In the genomic region with DNA sequence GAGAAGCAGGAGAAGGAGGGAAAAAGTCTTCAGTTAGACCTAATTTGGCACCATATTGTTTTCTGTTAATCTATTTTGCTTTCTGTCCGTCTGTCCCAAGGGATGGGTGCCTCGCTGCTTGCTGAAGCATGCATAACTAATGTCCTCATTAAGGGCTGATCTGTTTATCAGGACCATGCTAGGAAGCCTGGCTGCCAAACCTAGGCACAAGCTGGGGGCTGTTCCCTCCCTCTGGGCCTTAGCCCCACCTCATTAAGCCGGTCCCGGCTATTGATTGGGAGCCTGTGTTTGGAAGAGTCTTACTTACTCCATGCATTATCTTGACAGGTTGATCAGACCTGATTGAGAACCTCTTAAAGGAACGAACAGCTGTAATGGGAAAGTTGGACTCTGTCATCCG, we compare ENCODE assay signal across 24 mouse cellular contexts.
DNase-seq lines count a peak whose midpoint lies in the region; ATAC-seq and TF ChIP-seq lines count a peak whose summit lies in the region.
"Had no signal": no experiment of that assay in that cellular context is flagged by ENCODE, and none has a peak within 500 bp of the region (broad histone marks: within the 10 kb centered on the region; RNA-seq: fewer than 3 reads in every experiment).

No protein-coding gene starts in this region.

- WGBS in midbrain, embryonic 13.5 days = 40% methylated on average over 6 of the region's 6 CpGs
- 36% methylated on average over 6 of the region's 6 CpGs for WGBS in midbrain, postnatal 0 days
- WGBS in hindbrain, embryonic 10.5 days = 70% methylated on average over 6 of the region's 6 CpGs
- WGBS in hindbrain, postnatal 0 days = 42% methylated on average over 6 of the region's 6 CpGs
- WGBS in stomach, postnatal 0 days = 37% methylated on average over 6 of the region's 6 CpGs

- H3K4me2 ChIP-seq in midbrain, embryonic 13.5 days (replicated peaks) = no peak overlapping the region
- H3K4me2 ChIP-seq in midbrain, postnatal 0 days (ENCODE audit: low read depth, low read length, poor library complexity, severe bottlenecking) = no peak overlapping the region
- H3K4me2 ChIP-seq in hindbrain, postnatal 0 days (ENCODE audit: low read depth, low read length) = no peak overlapping the region
- H3K4me2 ChIP-seq in stomach, postnatal 0 days (replicated peaks; ENCODE audit: low read depth) = no peak overlapping the region
- H3K4me2 ChIP-seq: forebrain, embryonic 15.5 days; heart, embryonic 15.5 days; intestine, embryonic 15.5 days; kidney, embryonic 15.5 days had no signal

- peaks cover 28% of the 10 kb centered on the region for H3K4me1 ChIP-seq in midbrain, embryonic 13.5 days (replicated peaks)
- no peaks in the 10 kb centered on the region for H3K4me1 ChIP-seq in midbrain, postnatal 0 days (ENCODE audit: insufficient read depth, low read length)
- peaks cover 27% of the 10 kb centered on the region for H3K4me1 ChIP-seq in hindbrain, embryonic 10.5 days (replicated peaks)
- H3K4me1 ChIP-seq in hindbrain, postnatal 0 days (ENCODE audit: insufficient read depth, low read length) = 0 out of 2 replicates have a peak, but pooled peaks cover 4% of the 10 kb centered on the region
- H3K4me1 ChIP-seq in stomach, postnatal 0 days (replicated peaks; ENCODE audit: control insufficient read depth, insufficient read depth) = no peaks in the 10 kb centered on the region
- H3K4me1 ChIP-seq: forebrain, embryonic 15.5 days; heart, embryonic 15.5 days had no signal

- no peak for TF ChIP-seq CTCF in midbrain, postnatal 0 days (IDR thresholded peaks at IDR 0.05)
- no peak for TF ChIP-seq CTCF in hindbrain, postnatal 0 days (IDR thresholded peaks at IDR 0.05; ENCODE audit: low read depth)
- TF ChIP-seq CTCF in stomach, postnatal 0 days (IDR thresholded peaks at IDR 0.05; ENCODE audit: low read depth) = no peak

- H3K27ac ChIP-seq in midbrain, embryonic 13.5 days = 0 out of 2 replicates have a peak overlapping the region, but pooled peaks have one; percentile 11
- no peak overlapping the region for H3K27ac ChIP-seq in midbrain, postnatal 0 days (ENCODE audit: low read depth, low read length)
- 0 out of 2 replicates have a peak overlapping the region, but pooled peaks have one; percentile 13 for H3K27ac ChIP-seq in hindbrain, embryonic 10.5 days
- no peak overlapping the region for H3K27ac ChIP-seq in hindbrain, postnatal 0 days
- no peak overlapping the region for H3K27ac ChIP-seq in stomach, postnatal 0 days (replicated peaks)
- H3K27ac ChIP-seq: forebrain, embryonic 15.5 days; heart, embryonic 15.5 days; intestine, embryonic 15.5 days; kidney, embryonic 15.5 days; left cerebral cortex, adult 2 months had no signal

- 0 out of 2 replicates have a peak, but pooled peaks cover 3% of the 10 kb centered on the region for H3K36me3 ChIP-seq in midbrain, embryonic 13.5 days
- H3K36me3 ChIP-seq in midbrain, postnatal 0 days (ENCODE audit: insufficient read depth, low read length) = no peaks in the 10 kb centered on the region
- peaks cover 26% of the 10 kb centered on the region for H3K36me3 ChIP-seq in hindbrain, embryonic 10.5 days
- no peaks in the 10 kb centered on the region for H3K36me3 ChIP-seq in hindbrain, postnatal 0 days (ENCODE audit: insufficient read depth, low read length)
- no peaks in the 10 kb centered on the region for H3K36me3 ChIP-seq in stomach, postnatal 0 days (ENCODE audit: control insufficient read depth, insufficient read depth, low read length)
- H3K36me3 ChIP-seq: forebrain, embryonic 15.5 days; heart, embryonic 15.5 days; intestine, embryonic 15.5 days had no signal

- H3K4me3 ChIP-seq in midbrain, embryonic 13.5 days (replicated peaks) = no peak overlapping the region
- H3K4me3 ChIP-seq in midbrain, postnatal 0 days (ENCODE audit: low read depth, low read length) = no peak overlapping the region
- no peak overlapping the region for H3K4me3 ChIP-seq in hindbrain, embryonic 10.5 days
- H3K4me3 ChIP-seq in hindbrain, postnatal 0 days (ENCODE audit: low read length) = no peak overlapping the region
- H3K4me3 ChIP-seq in stomach, postnatal 0 days (ENCODE audit: low read depth, low read length) = no peak overlapping the region
- H3K4me3 ChIP-seq: erythroblast, embryonic 14.5 days; forebrain, embryonic 15.5 days; heart, embryonic 15.5 days; intestine, embryonic 15.5 days; kidney, embryonic 15.5 days; left cerebral cortex, adult 2 months had no signal

- no peak overlapping the region for H3K9ac ChIP-seq in midbrain, embryonic 13.5 days (replicated peaks)
- no peak overlapping the region for H3K9ac ChIP-seq in midbrain, postnatal 0 days (replicated peaks; ENCODE audit: low read length, poor library complexity, severe bottlenecking)
- H3K9ac ChIP-seq in hindbrain, postnatal 0 days (replicated peaks; ENCODE audit: low read length) = no peak overlapping the region
- no peak overlapping the region for H3K9ac ChIP-seq in stomach, postnatal 0 days (ENCODE audit: low read length)
- H3K9ac ChIP-seq: forebrain, embryonic 15.5 days; heart, embryonic 15.5 days; intestine, embryonic 15.5 days; kidney, embryonic 15.5 days had no signal

- no peaks in the 10 kb centered on the region for H3K9me3 ChIP-seq in midbrain, embryonic 13.5 days
- H3K9me3 ChIP-seq in midbrain, postnatal 0 days (ENCODE audit: low read length) = no peaks in the 10 kb centered on the region
- no peaks in the 10 kb centered on the region for H3K9me3 ChIP-seq in hindbrain, embryonic 10.5 days
- no peaks in the 10 kb centered on the region for H3K9me3 ChIP-seq in hindbrain, postnatal 0 days (ENCODE audit: low read length)
- H3K9me3 ChIP-seq in stomach, postnatal 0 days (ENCODE audit: control insufficient read depth, low read length) = no peaks in the 10 kb centered on the region
- H3K9me3 ChIP-seq: forebrain, embryonic 15.5 days; heart, embryonic 15.5 days; intestine, embryonic 15.5 days; kidney, embryonic 15.5 days had no signal

- no peak for DNase-seq in midbrain, postnatal 0 days (ENCODE audit: low spot score)
- DNase-seq in hindbrain, embryonic 10.5 days (ENCODE audit: low spot score) = no peak
- peak; percentile 29 for DNase-seq in hindbrain, postnatal 0 days (ENCODE audit: low spot score)
- no peak for DNase-seq in lung, postnatal 10 days
- no peak for DNase-seq in thymus, postnatal 10 days (ENCODE audit: low spot score in 2 of 2)
- DNase-seq in stomach, postnatal 0 days (ENCODE audit: low spot score) = no peak
- DNase-seq: adrenal gland, adult 8-10 months; cerebellum, adult 11 months; gastrocnemius, postnatal 36 days; heart, postnatal 4 days; kidney, postnatal 4 days; layer of hippocampus, adult 9-11 months; left cerebral cortex, postnatal 4 days; liver; lung, adult 18-20 months; right cerebral cortex, postnatal 14 days; thymus, adult 18-20 months had no signal

- no peaks in the 10 kb centered on the region for H3K27me3 ChIP-seq in midbrain, embryonic 13.5 days
- H3K27me3 ChIP-seq in midbrain, postnatal 0 days (ENCODE audit: insufficient read depth, low read length) = no peaks in the 10 kb centered on the region
- H3K27me3 ChIP-seq in hindbrain, embryonic 10.5 days (ENCODE audit: insufficient read depth, poor library complexity, severe bottlenecking) = no peaks in the 10 kb centered on the region
- no peaks in the 10 kb centered on the region for H3K27me3 ChIP-seq in hindbrain, postnatal 0 days (ENCODE audit: insufficient read depth, low read length)
- no peaks in the 10 kb centered on the region for H3K27me3 ChIP-seq in stomach, postnatal 0 days (ENCODE audit: control insufficient read depth, insufficient read depth, low read length)
- H3K27me3 ChIP-seq: forebrain, embryonic 15.5 days; heart, embryonic 15.5 days; intestine, embryonic 15.5 days; kidney, embryonic 15.5 days had no signal

- peak; percentile 28; the same call in 1 of the 2 replicates for ATAC-seq in midbrain, embryonic 13.5 days
- no peak for ATAC-seq in midbrain, postnatal 0 days (ENCODE audit: low FRiP score)
- no peak for ATAC-seq in hindbrain, postnatal 0 days
- no peak for ATAC-seq in stomach, postnatal 0 days (ENCODE audit: low FRiP score, low TSS enrichment)
- ATAC-seq: forebrain, embryonic 15.5 days; intestine, embryonic 15.5 days had no signal

- TF ChIP-seq EP300 in stomach, postnatal 0 days (optimal IDR thresholded peaks at IDR 0.05) = no peak

Comparison
In these comparisons a context has a peak if more than half of its experiments do, and no peak if none do; other contexts are left out.
1. H3K27ac ChIP-seq: peak in midbrain, embryonic 13.5 days (single experiment) and hindbrain, embryonic 10.5 days (single experiment); none in midbrain, postnatal 0 days (single experiment), hindbrain, postnatal 0 days (single experiment) and stomach, postnatal 0 days (single experiment).